Mouse (Mus musculus) small intestine, adult 2 months (tissue): ENCODE measurements around the gene Srgn. TPM values are rescaled to one million over a fixed set of nuclear protein-coding genes. Genes with fewer than 3 reads are reported as not detected.
"Not testable (repeated sequence)": the region's sequence is repeated elsewhere in the genome, so short reads cannot be mapped to it uniquely, and the experiment has no call there.

Source experiments
- H3K27ac ChIP-seq: fragments of 200-500 bp; 2 replicates; pipeline ENCODE4 v1.5.1; 2012; ENCODE audit warnings: low read depth, low read length, control low read depth, inconsistent platforms; ENCODE audit not compliant: insufficient read depth
- H3K27me3 ChIP-seq: fragments of 200-500 bp; 2 replicates; pipeline ENCODE4 v1.6.1; 2012; ENCODE audit warnings: mild to moderate bottlenecking, moderate library complexity, low read length, inconsistent platforms; ENCODE audit not compliant: control insufficient read depth, insufficient read depth
- H3K36me3 ChIP-seq: fragments of 200-500 bp; 2 replicates; pipeline ENCODE4 v1.6.1; 2012; ENCODE audit warnings: mild to moderate bottlenecking, low read length, control low read depth, inconsistent platforms; ENCODE audit not compliant: control insufficient read depth, insufficient read depth
- H3K4me1 ChIP-seq: fragments of 200-500 bp; 2 replicates; pipeline ENCODE4 v1.6.1; 2012; ENCODE audit warnings: low read length, inconsistent platforms, mixed read lengths; ENCODE audit not compliant: control insufficient read depth, insufficient read depth, insufficient read length
- H3K4me3 ChIP-seq: fragments of 200-500 bp; 2 replicates; pipeline ENCODE4 v1.5.1; 2012; ENCODE audit warnings: low read depth, mild to moderate bottlenecking, control low read depth, inconsistent platforms, low read length, moderate library complexity
- CTCF ChIP-seq: fragments of 200-500 bp; IDR thresholded peaks from 2 replicates; pipeline ENCODE4 v1.5.1; 2012; ENCODE audit warnings: low read depth, mild to moderate bottlenecking, control low read depth, inconsistent platforms, low read length, moderate library complexity, mixed read lengths; ENCODE audit not compliant: insufficient replicate concordance, insufficient read length; ENCODE audit errors: extremely low read depth
- POLR2A ChIP-seq: fragments of 200-500 bp; IDR thresholded peaks from 2 replicates; pipeline ENCODE4 v1.6.1; 2012; ENCODE audit warnings: low read depth, mild to moderate bottlenecking, control low read depth, inconsistent platforms, low read length, moderate library complexity
- WGBS: fragments of 180-500 bp; shearing (Covaris S2); methylation state at CpG from one replicate; pipeline ENCODE4 v1.1.7; 2018; 5-methylcytosine and 5-hydroxymethylcytosine counted together
- polyA plus RNA-seq: library from polyadenylated mRNA; depleted of rRNA; stranded (reverse); fragments of >200 nt; gene quantifications from 2 replicates; pipeline ENCODE4 v1.2.3, GENCODE M21; 2012

Gene Srgn
- polyA plus RNA-seq, 1 experiment, result 8.2 TPM

DNA sequence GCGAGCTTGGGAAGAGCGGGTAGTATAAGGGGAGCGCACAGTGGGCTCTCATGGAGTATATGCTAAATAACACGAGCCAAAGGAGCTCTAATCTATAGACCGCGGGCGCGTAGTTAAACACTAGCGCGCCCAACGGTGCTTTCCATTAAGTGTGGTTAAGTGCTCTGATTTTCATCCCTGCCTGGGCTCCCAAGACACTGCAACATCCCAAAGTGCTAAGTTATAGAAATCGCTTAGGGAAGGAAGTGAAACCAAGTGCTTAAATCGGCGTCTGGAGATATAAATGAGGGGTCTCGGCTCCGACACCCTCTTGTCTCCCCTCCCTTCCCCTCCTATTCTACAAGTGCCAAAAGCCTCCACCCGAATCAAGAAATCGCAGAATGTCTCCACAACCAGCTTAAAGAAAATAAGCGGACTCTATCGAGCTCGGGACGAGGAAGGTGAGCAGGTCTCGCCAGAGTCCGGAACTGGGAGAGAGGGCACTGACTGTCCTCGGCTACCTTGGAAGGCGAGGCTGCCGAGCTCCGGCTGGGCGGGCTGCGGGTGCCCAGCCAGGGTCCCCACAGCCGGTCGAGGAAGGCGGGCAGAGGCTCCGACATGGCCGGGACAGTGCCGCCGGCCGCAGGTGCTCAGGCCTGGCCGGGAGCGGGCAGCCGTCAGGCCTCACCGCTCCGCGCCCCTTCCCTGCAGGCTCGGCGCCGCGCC lies 41.2 kb downstream of the Srgn start:
- H3K27me3 ChIP-seq, result no peaks in the 10 kb centered on the region
- 1% methylated on average over 41 of the region's 48 CpGs for WGBS
- no peaks in the 10 kb centered on the region for H3K36me3 ChIP-seq
- TF ChIP-seq POLR2A (no peak), CTCF (no peak)
- peak overlapping the region; percentile 80 for H3K4me3 ChIP-seq
- peak overlapping the region; percentile 77 for H3K27ac ChIP-seq
- peaks cover 3% of the 10 kb centered on the region; the same call in 1 of the 2 replicates for H3K4me1 ChIP-seq

DNA sequence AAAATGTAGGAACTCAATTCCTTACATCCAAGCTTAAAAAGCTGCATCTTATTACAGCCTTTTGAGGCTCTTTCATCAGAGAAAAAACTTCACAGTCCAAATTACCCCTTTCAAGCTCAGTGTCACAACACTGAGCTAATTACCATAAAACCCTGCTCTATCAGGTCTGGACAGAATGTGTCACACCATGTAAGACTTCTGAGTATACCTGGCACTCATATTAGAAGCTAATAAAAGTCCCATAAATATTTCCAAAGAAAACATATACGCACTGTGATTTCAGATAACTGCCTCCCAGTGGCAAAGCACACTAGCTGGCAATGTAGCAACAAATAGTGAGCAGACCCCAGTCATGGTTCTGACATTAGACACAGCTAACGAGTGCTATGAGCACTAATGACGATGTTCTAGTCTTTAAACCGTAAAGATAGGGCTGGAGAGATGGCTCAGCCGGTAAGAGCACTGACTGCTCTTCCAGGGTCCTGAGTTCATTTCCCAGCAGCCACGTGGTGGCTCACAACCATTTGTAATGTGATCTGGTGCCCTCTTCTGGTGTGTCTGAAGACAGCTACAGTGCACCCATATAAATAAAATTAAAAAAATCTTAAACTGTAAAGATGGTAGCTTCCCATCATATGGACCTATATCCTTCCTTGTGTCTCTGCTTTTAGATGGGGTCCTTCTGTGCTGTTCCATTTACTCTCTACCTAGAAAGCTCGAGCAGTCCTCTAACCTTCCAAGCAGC lies 46.0 kb downstream of the Srgn start:
- no peaks in the 10 kb centered on the region for H3K27me3 ChIP-seq
- 53% methylated on average over 7 of the region's 7 CpGs for WGBS
- TF ChIP-seq CTCF (no peak), POLR2A (no peak)
- H3K36me3 ChIP-seq, result peaks cover 14% of the 10 kb centered on the region
- peaks cover 3% of the 10 kb centered on the region; the same call in 1 of the 2 replicates for H3K4me1 ChIP-seq
- H3K27ac ChIP-seq, result no peak overlapping the region
- H3K4me3 ChIP-seq, result no peak overlapping the region

DNA sequence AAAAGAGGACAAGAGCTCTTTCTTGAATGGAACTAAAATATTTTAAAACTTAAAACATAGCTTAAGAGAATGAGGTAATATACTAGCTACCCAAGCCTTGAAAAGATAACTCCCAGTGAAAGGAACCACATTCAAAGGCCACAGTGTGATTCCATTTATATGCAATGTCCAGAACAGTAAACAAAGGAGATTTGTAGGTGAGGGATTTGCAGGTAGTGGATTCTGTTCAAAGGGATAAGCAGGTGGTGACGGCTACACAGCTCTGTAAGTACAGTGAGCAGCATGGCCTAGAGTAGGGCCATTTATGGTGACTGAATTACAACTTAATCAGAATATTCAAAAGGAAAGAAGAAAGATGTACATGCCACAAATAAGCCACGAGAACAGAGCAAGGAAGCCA lies 50.3 kb downstream of the Srgn start:
- Histone ChIP-seq H3K4me3 (no peak overlapping the region), H3K27ac (no peak overlapping the region), H3K4me1 (no peaks in the 10 kb centered on the region; the same call in 1 of the 2 replicates), H3K36me3 (peaks cover 19% of the 10 kb centered on the region), H3K27me3 (no peaks in the 10 kb centered on the region)
- TF ChIP-seq POLR2A, result no peak
- no peak for TF ChIP-seq CTCF
- 47% methylated on average over 2 of the region's 2 CpGs for WGBS

DNA sequence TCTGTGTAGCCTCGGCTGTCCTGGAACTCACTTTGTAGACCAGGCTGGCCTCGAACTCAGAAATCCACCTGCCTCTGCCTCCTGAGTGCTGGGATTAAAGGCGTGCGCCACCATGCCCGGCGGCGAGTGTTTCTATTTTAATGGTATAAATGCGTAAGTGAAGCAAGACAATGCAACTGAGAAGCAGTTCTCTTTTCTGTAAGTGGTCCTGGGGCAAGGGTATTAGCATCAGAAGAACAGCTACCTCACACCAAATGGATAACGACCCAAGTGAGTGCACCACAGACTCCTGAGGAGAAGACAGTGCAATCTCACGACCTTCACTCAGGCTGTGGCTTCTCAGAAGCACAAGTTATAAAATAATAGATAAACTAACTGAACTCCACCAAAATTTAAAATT lies 52.3 kb downstream of the Srgn start:
- no peaks in the 10 kb centered on the region for H3K27me3 ChIP-seq
- TF ChIP-seq CTCF, result no peak
- no peak for TF ChIP-seq POLR2A
- 92% methylated on average over 10 of the region's 10 CpGs for WGBS

DNA sequence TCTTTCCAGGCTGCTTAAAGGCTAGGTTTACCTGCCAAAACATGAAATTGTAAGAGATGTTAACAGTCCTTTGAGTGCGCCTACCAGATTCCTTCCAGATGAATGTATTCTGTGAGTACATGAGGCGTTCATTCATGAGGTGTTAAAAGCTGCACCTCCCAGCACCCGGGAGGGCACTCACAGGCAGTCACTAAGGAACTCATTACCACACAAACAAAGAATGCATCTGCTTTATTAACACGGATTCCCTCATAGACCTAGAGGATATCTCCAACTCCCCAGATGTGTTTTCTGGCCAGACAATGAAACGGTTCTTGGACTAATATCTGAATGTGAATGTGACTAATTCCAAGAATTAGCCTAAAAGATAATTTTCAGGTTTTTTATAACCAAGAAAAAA lies 56.1 kb downstream of the Srgn start:
- no peak overlapping the region for H3K27ac ChIP-seq
- H3K36me3 ChIP-seq, result peaks cover 29% of the 10 kb centered on the region
- TF ChIP-seq CTCF (no peak), POLR2A (no peak)
- no peak overlapping the region for H3K4me3 ChIP-seq
- WGBS, result 75% methylated on average over 5 of the region's 5 CpGs
- H3K4me1 ChIP-seq, result no peaks in the 10 kb centered on the region
- no peaks in the 10 kb centered on the region for H3K27me3 ChIP-seq

More for the DNA sequence above, 52.3 kb downstream of the Srgn start:
- no peak overlapping the region for H3K27ac ChIP-seq
- H3K4me3 ChIP-seq, result no peak overlapping the region
- peaks cover 23% of the 10 kb centered on the region for H3K36me3 ChIP-seq
- H3K4me1 ChIP-seq, result no peaks in the 10 kb centered on the region; the same call in 1 of the 2 replicates

DNA sequence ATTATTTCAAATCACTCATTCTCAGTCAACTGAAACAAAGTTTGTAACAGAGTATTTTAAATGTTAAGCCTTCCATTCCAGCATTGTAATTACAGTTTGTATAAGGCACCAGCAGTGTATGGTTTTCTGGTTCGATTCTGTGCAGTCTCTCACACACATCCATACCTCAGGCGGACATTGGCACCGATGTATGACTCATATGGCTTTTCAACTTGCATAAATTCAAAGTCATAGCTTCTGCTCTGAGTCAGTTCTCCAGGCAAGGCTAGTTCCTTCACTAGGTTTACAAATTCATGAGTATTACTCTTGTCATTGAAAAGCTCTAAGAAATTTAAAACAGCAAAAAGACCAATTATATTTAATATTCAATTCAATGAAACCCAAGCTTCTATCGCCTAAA lies 57.5 kb downstream of the Srgn start:
- H3K27ac ChIP-seq, result no peak overlapping the region
- H3K36me3 ChIP-seq, result peaks cover 29% of the 10 kb centered on the region
- H3K4me1 ChIP-seq, result no peaks in the 10 kb centered on the region
- TF ChIP-seq POLR2A (no peak), CTCF (no peak)
- 92% methylated on average over 4 of the region's 4 CpGs for WGBS
- no peaks in the 10 kb centered on the region for H3K27me3 ChIP-seq
- H3K4me3 ChIP-seq, result no peak overlapping the region

DNA sequence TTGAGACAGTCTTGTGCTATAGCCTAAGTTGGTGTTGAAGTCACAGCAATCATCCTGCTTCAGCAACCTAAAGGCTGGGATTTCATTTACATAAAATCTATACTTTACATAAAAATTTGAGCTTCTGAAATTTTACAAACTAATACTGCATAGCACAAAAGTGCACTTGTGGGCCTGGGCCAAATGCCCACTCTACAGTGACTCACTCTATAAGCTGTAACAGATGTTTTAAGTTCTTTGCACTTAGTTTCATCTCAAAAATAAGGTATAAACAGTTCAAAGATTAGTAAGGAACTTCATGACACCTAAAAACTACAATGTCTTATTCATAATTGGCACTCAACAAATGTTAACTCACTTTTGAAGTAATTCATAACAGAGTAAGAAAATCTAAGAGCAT lies 65.9 kb downstream of the Srgn start:
- Histone ChIP-seq H3K4me3 (no peak overlapping the region), H3K27me3 (no peaks in the 10 kb centered on the region), H3K4me1 (no peaks in the 10 kb centered on the region), H3K36me3 (peaks cover 48% of the 10 kb centered on the region), H3K27ac (no peak overlapping the region)
- TF ChIP-seq CTCF (no peak), POLR2A (no peak)

DNA sequence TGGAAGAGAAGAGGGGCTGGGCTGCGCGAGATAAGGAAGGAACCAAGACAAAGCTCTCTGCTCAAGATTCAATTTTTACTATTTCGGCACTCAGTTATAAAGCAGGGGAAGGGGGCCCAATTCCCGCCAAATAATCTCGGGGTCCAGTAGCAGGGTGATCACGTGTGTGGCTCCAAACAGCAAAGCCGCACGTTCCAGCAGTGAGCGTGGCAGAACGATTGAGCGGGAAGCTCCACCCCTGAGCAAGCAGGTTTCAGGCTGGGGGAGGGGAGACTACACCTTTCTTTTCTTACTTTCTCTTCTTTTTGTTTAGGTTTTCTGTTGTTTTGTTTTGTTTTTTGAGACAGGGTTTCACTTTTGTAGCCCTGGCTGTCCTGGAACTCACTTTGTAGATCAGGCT lies 75.2 kb downstream of the Srgn start:
- not testable (repeated sequence) for H3K27me3 ChIP-seq, H3K27ac ChIP-seq, H3K4me3 ChIP-seq, H3K4me1 ChIP-seq
- 62% methylated on average over 11 of the region's 11 CpGs for WGBS
- peaks cover 21% of the 10 kb centered on the region for H3K36me3 ChIP-seq
